Mouse (Mus musculus) midbrain, embryonic 14.5 days (tissue): Measurements from ENCODE around the gene Osbpl9. TPM values are rescaled to one million over a fixed set of nuclear protein-coding genes. Genes with fewer than 3 reads are reported as not detected.

ENCODE experiments used
- ATAC-seq: fragments of 200-750 bp; cut with Nextera tagmentation; 2 replicates; pipeline ENCODE4 v1.8.0; 2017; ENCODE audit warnings: moderate number of reproducible peaks, moderate library complexity; ENCODE audit not compliant: low FRiP score, low TSS enrichment
- DNase-seq: peaks from one replicate; pipeline ENCODE4 v3.0.0-alpha.2; 2015
- H3K27ac ChIP-seq: fragments of 300-500 bp; sonication (generic); replicated peaks from 2 replicates; pipeline ENCODE4 v1.5.1; 2014; ENCODE audit warnings: mild to moderate bottlenecking, low read depth, low read length, moderate library complexity
- H3K27me3 ChIP-seq: fragments of 300-500 bp; sonication (generic); 2 replicates; pipeline ENCODE4 v1.6.1; 2014; ENCODE audit warnings: low read length, control low read depth, mixed read lengths; ENCODE audit not compliant: control insufficient read depth, insufficient read depth
- H3K36me3 ChIP-seq: fragments of 300-500 bp; sonication (generic); 2 replicates; pipeline ENCODE4 v1.6.1; 2014; ENCODE audit warnings: low read length, control low read depth; ENCODE audit not compliant: control insufficient read depth, insufficient read depth
- H3K4me1 ChIP-seq: fragments of 300-500 bp; sonication (generic); 2 replicates; pipeline ENCODE4 v1.6.1; 2014; ENCODE audit warnings: mild to moderate bottlenecking, antibody characterized with exemption, low read length, control low read depth; ENCODE audit not compliant: control insufficient read depth, insufficient read depth
- H3K4me2 ChIP-seq: fragments of 300-500 bp; sonication (generic); 2 replicates; pipeline ENCODE4 v1.6.1; 2014; ENCODE audit warnings: mild to moderate bottlenecking, low read length, moderate library complexity
- H3K4me3 ChIP-seq: fragments of 300-500 bp; sonication (generic); replicated peaks from 2 replicates; pipeline ENCODE4 v1.5.1; 2014; ENCODE audit warnings: low read depth, low read length
- H3K9ac ChIP-seq: fragments of 300-500 bp; sonication (generic); replicated peaks from 2 replicates; pipeline ENCODE4 v1.6.1; 2014; ENCODE audit warnings: mild to moderate bottlenecking, low read length, moderate library complexity
- H3K9me3 ChIP-seq: fragments of 300-500 bp; sonication (generic); 2 replicates; pipeline ENCODE4 v1.6.1; 2016; ENCODE audit warnings: low read length, control low read depth, mixed read lengths; ENCODE audit not compliant: control insufficient read depth
- WGBS: fragments of 180-500 bp; shearing (Covaris S2); extraction: QIAGEN DNeasy Blood & Tissue Kit; methylation state at CpG from one replicate; pipeline ENCODE4 v1.1.7; 2014; 5-methylcytosine and 5-hydroxymethylcytosine counted together
- polyA plus RNA-seq: library from polyadenylated mRNA; unstranded; fragments of >200 nt; fragmentation: Nextera tagmentation; extraction: Ambion mirVana; gene quantifications from 2 replicates; pipeline ENCODE4 v1.2.1, GENCODE M21; 2014

Gene Osbpl9
- polyA plus RNA-seq, 1 experiment from 2014 or later: 81.1 TPM

GRCm38 (mm10) chr4:109091241-109091777 is 110.8 kb downstream of the Osbpl9 start:
- ATAC-seq: no peak
- Histone ChIP-seq H3K4me2 (no peak overlapping the region), H3K9me3 (no peaks in the 10 kb centered on the region), H3K4me1 (no peaks in the 10 kb centered on the region), H3K9ac (no peak overlapping the region), H3K27me3 (no peaks in the 10 kb centered on the region), H3K4me3 (no peak overlapping the region), H3K27ac (no peak overlapping the region), H3K36me3 (0 out of 2 replicates have a peak, but pooled peaks cover 3% of the 10 kb centered on the region)
- DNase-seq: no peak
- 89% methylated on average over 8 of the region's 8 CpGs for WGBS

- H3K27me3 ChIP-seq: no peaks in the 10 kb centered on the region
- no peaks in the 10 kb centered on the region for H3K4me1 ChIP-seq
- H3K4me3 ChIP-seq: no peak overlapping the region
- H3K27ac ChIP-seq: no peak overlapping the region
- WGBS: 86% methylated on average over 6 of the region's 6 CpGs
- no peaks in the 10 kb centered on the region for H3K9me3 ChIP-seq
- DNase-seq: no peak
- ATAC-seq: no peak
- H3K9ac ChIP-seq: no peak overlapping the region
- H3K4me2 ChIP-seq: no peak overlapping the region
- 0 out of 2 replicates have a peak, but pooled peaks cover 4% of the 10 kb centered on the region for H3K36me3 ChIP-seq
Measured at GRCm38 (mm10) chr4:109089999-109090398, 112.1 kb downstream of the Osbpl9 start.

GRCm38 (mm10) chr4:109089171-109089570 is 112.9 kb downstream of the Osbpl9 start:
- DNase-seq: no peak
- WGBS: 89% methylated on average over 5 of the region's 5 CpGs
- Histone ChIP-seq H3K4me2 (no peak overlapping the region), H3K4me3 (no peak overlapping the region), H3K27me3 (no peaks in the 10 kb centered on the region), H3K36me3 (0 out of 2 replicates have a peak, but pooled peaks cover 8% of the 10 kb centered on the region), H3K9me3 (no peaks in the 10 kb centered on the region), H3K4me1 (no peaks in the 10 kb centered on the region), H3K9ac (no peak overlapping the region), H3K27ac (no peak overlapping the region)
- ATAC-seq: no peak

GRCm38 (mm10) chr4:109080118-109080517 is 122.0 kb downstream of the Osbpl9 start:
- Histone ChIP-seq H3K36me3 (peaks cover 30% of the 10 kb centered on the region; the same call in 1 of the 2 replicates), H3K4me3 (no peak overlapping the region), H3K9ac (no peak overlapping the region), H3K4me1 (no peaks in the 10 kb centered on the region), H3K27ac (no peak overlapping the region), H3K4me2 (no peak overlapping the region), H3K9me3 (no peaks in the 10 kb centered on the region), H3K27me3 (no peaks in the 10 kb centered on the region)
- ATAC-seq (no peak), DNase-seq (no peak)
- WGBS: 87% methylated on average over 5 of the region's 5 CpGs

GRCm38 (mm10) chr4:109079676-109080075 is 122.4 kb downstream of the Osbpl9 start:
- no peaks in the 10 kb centered on the region for H3K27me3 ChIP-seq
- WGBS: 83% methylated on average over 3 of the region's 3 CpGs
- H3K4me3 ChIP-seq: no peak overlapping the region
- no peaks in the 10 kb centered on the region for H3K4me1 ChIP-seq
- no peaks in the 10 kb centered on the region for H3K9me3 ChIP-seq
- H3K9ac ChIP-seq: no peak overlapping the region
- H3K27ac ChIP-seq: no peak overlapping the region
- H3K4me2 ChIP-seq: no peak overlapping the region
- no peak for DNase-seq
- H3K36me3 ChIP-seq: peaks cover 28% of the 10 kb centered on the region; the same call in 1 of the 2 replicates
- no peak for ATAC-seq

GRCm38 (mm10) chr4:109078941-109079340 is 123.1 kb downstream of the Osbpl9 start:
- H3K27ac ChIP-seq: no peak overlapping the region
- no peak overlapping the region for H3K4me3 ChIP-seq
- peaks cover 23% of the 10 kb centered on the region; the same call in 1 of the 2 replicates for H3K36me3 ChIP-seq
- 93% methylated on average over 7 of the region's 7 CpGs for WGBS
- no peak overlapping the region for H3K4me2 ChIP-seq
- H3K9me3 ChIP-seq: no peaks in the 10 kb centered on the region
- no peak for DNase-seq
- H3K27me3 ChIP-seq: no peaks in the 10 kb centered on the region
- no peak for ATAC-seq
- no peaks in the 10 kb centered on the region for H3K4me1 ChIP-seq
- H3K9ac ChIP-seq: no peak overlapping the region

- 86% methylated on average over 3 of the region's 3 CpGs for WGBS
- no peaks in the 10 kb centered on the region for H3K4me1 ChIP-seq
- DNase-seq (no peak), ATAC-seq (no peak)
- no peak overlapping the region for H3K27ac ChIP-seq
- peaks cover 39% of the 10 kb centered on the region for H3K36me3 ChIP-seq
- H3K4me2 ChIP-seq: no peak overlapping the region
- no peaks in the 10 kb centered on the region for H3K9me3 ChIP-seq
- no peak overlapping the region for H3K4me3 ChIP-seq
- H3K9ac ChIP-seq: no peak overlapping the region
- no peaks in the 10 kb centered on the region for H3K27me3 ChIP-seq
Measured at GRCm38 (mm10) chr4:109073296-109073695, 128.8 kb downstream of the Osbpl9 start.

- peaks cover 43% of the 10 kb centered on the region for H3K36me3 ChIP-seq
- no peaks in the 10 kb centered on the region for H3K27me3 ChIP-seq
- H3K9ac ChIP-seq: no peak overlapping the region
- H3K27ac ChIP-seq: no peak overlapping the region
- DNase-seq (no peak), ATAC-seq (no peak)
- H3K4me1 ChIP-seq: no peaks in the 10 kb centered on the region
- WGBS: 89% methylated on average over 6 of the region's 6 CpGs
- H3K9me3 ChIP-seq: no peaks in the 10 kb centered on the region
- H3K4me2 ChIP-seq: no peak overlapping the region
- no peak overlapping the region for H3K4me3 ChIP-seq
Measured at GRCm38 (mm10) chr4:109072891-109073290, 129.2 kb downstream of the Osbpl9 start.

GRCm38 (mm10) chr4:109065714-109066113 is 136.4 kb downstream of the Osbpl9 start:
- 93% methylated on average over 5 of the region's 5 CpGs for WGBS
- no peak for ATAC-seq

More at GRCm38 (mm10) chr4:109065714-109066113, 136.4 kb downstream of the Osbpl9 start:
- H3K27me3 ChIP-seq: no peaks in the 10 kb centered on the region
- peaks cover 85% of the 10 kb centered on the region for H3K36me3 ChIP-seq
- no peak overlapping the region for H3K9ac ChIP-seq
- no peak for DNase-seq
- H3K4me1 ChIP-seq: no peaks in the 10 kb centered on the region
- H3K4me3 ChIP-seq: no peak overlapping the region
- no peaks in the 10 kb centered on the region for H3K9me3 ChIP-seq
- H3K4me2 ChIP-seq: no peak overlapping the region
- H3K27ac ChIP-seq: no peak overlapping the region
